Mouse (Mus musculus): Measurements from ENCODE around the gene Klra5. TPM values are rescaled to one million over a fixed set of nuclear protein-coding genes. Genes with fewer than 3 reads are reported as not detected.
"Not testable (repeated sequence)": the region's sequence is repeated elsewhere in the genome, so short reads cannot be mapped to it uniquely, and the experiment has no call there.

Gene Klra5
- polyA plus RNA-seq (2016; fragmentation: Nextera tagmentation; extraction: Ambion mirVana): not detected in 2 replicates

DNA sequence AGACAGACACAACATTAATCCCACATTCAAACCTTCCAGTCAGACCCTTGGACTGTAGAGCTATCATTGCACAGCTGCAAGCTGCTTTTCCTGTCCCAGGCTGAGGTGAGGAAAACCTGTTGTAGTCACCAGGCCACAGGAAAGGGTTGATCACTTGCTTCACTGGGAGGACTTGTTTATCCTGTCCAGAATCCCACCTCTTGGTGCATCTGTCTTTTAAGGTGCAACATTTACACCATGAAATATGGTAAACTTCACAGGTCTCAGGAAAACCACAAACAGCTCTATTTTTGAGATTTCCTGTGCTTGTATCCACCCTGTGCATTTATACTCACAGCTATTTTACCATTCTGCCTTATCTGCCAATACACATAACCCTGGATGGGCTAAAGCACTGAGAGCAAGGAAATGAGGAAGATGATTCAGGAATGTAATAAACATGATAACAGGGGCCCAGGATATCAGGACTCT, at the start of gene Klra5:
TSS of gene Klra5 (minus strand) at position 175 of the 471 bp plus-strand sequence.
- not testable (repeated sequence) for H3K4me3 ChIP-seq; H3K27me3 ChIP-seq (replicated peaks; ENCODE audit: low read depth, poor library complexity, severe bottlenecking); H3K4me1 ChIP-seq; H3K36me3 ChIP-seq (replicated peaks); H3K27ac ChIP-seq (replicated peaks); DNase-seq (ENCODE audit: low spot score)
- H3K9me3 ChIP-seq: peaks cover 27% of the 10 kb centered on the region

DNA sequence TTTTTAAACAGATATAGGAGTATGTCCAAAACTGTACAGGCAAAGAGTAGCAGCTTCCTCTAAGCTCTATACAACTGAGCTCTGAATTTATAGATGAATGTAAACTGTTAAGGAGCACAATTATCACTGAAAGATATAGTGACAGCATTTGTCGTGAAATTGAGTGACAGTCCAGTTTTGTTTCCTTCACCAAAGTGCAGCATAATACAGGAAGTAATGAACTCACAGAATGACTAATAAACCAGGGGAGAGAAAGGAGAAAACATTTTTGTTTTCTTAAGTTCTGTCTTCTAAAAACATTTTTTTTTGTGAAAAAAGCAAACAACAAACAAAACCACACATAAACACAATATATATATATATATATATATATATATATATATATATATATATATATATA, 454 bp downstream of the Klra5 start:
- 91% methylated on average over 1 of the region's 1 CpGs for WGBS
- H3K9me3 ChIP-seq: peaks cover 25% of the 10 kb centered on the region
- H3K27ac ChIP-seq (replicated peaks): no peak overlapping the region
- H3K27me3 ChIP-seq (replicated peaks; ENCODE audit: low read depth, poor library complexity, severe bottlenecking): no peaks in the 10 kb centered on the region
- no peak overlapping the region for H3K4me3 ChIP-seq
- no peaks in the 10 kb centered on the region for H3K4me1 ChIP-seq
- H3K36me3 ChIP-seq (replicated peaks): no peaks in the 10 kb centered on the region
- DNase-seq (ENCODE audit: low spot score): no peak

DNA sequence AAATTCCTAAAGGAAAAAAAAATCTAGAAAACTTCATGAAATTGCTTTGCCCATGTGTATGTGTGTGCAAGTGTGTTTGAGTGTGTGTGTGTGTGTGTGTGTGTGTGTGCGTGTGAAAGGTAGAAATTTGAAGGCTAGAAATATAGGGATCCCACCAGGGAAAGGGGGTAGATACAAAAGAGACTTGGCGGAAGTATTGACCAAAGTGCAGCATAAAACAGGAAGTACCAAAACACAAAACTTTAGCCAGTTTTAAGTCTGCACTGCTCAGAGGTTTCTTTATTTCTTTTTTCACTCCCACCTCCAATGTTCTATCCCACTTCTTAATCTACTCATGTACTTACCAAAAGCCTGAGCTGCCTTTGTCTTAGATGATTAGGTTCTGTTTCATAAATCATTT, 34.9 kb downstream of the Klra5 start:
- no peak overlapping the region for H3K27ac ChIP-seq (replicated peaks)
- H3K4me1 ChIP-seq: no peaks in the 10 kb centered on the region
- H3K9me3 ChIP-seq: peaks cover 35% of the 10 kb centered on the region
- no peaks in the 10 kb centered on the region for H3K27me3 ChIP-seq (replicated peaks; ENCODE audit: low read depth, poor library complexity, severe bottlenecking)
- WGBS: 83% methylated on average over 2 of the region's 2 CpGs
- H3K36me3 ChIP-seq (replicated peaks): no peaks in the 10 kb centered on the region
- no peak overlapping the region for H3K4me3 ChIP-seq
- DNase-seq (ENCODE audit: low spot score): no peak

DNA sequence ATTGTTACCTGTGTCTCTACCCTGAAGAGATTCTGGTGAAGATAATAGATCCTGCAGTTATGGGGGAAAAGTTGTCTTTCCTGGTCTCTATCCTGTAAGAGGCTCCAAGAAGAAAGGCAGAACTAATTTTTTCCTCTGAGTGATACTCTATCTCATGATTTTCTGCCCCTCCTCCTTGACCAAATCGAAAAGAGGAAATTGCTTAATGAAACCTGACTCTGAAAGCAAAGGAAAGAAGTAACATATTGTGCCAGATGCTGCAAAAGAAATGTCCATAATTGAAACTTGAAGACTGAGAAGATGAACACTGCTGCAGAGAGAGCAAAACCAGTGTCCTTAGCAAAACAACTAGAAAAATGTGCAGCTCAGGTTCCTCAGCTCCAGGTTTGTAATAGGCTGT, 40.9 kb downstream of the Klra5 start, which contains the start of gene Klra17:
TSS of gene Klra17 (minus strand) at position 124 of the 400 bp plus-strand sequence.
- no peak for DNase-seq (ENCODE audit: low spot score)
- H3K4me1 ChIP-seq: no peaks in the 10 kb centered on the region
- WGBS: 60% methylated on average over 1 of the region's 1 CpGs
- H3K36me3 ChIP-seq (replicated peaks): no peaks in the 10 kb centered on the region
- peaks cover 16% of the 10 kb centered on the region; the same call in 1 of the 2 replicates for H3K9me3 ChIP-seq
- no peak within 1 kb of the TSS for H3K27ac ChIP-seq (replicated peaks)
- H3K4me3 ChIP-seq: no peak within 1 kb of the TSS
- no peaks in the 10 kb centered on the region for H3K27me3 ChIP-seq (replicated peaks; ENCODE audit: low read depth, poor library complexity, severe bottlenecking)

DNA sequence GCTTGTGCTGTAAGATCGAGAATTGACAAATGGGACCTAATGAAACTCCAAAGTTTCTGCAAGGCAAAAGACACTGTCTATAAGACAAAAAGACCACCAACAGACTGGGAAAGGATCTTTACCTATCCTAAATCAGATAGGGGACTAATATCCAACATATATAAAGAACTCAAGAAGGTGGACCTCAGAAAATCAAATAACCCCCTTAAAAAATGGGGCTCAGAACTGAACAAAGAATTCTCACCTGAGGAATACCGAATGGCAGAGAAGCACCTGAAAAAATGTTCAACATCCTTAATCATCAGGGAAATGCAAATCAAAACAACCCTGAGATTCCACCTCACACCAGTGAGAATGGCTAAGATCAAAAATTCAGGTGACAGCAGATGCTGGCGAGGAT, 55.1 kb downstream of the Klra5 start, which contains the start of gene Gm17631:
TSS of gene Gm17631 (plus strand) at position 301 of the 400 bp plus-strand sequence.
- H3K36me3 ChIP-seq (replicated peaks); H3K27me3 ChIP-seq (replicated peaks; ENCODE audit: low read depth, poor library complexity, severe bottlenecking); H3K4me3 ChIP-seq; H3K4me1 ChIP-seq; DNase-seq (ENCODE audit: low spot score); H3K27ac ChIP-seq (replicated peaks): not testable (repeated sequence)
- no CpG with 5 or more reads among the region's 3 CpGs for WGBS
- peaks cover 20% of the 10 kb centered on the region for H3K9me3 ChIP-seq

Other genes with a start within 250 kb of the Klra5 start
- not detected in 2 replicates for gene Klrc1, start 238.7 kb downstream of the Klra5 start, polyA plus RNA-seq (2016; fragmentation: Nextera tagmentation; extraction: Ambion mirVana)
- not detected in 2 replicates for gene Klri1, start 200.5 kb downstream of the Klra5 start, polyA plus RNA-seq (2016; fragmentation: Nextera tagmentation; extraction: Ambion mirVana)
- not detected in 2 replicates for gene Klri2, start 177.2 kb downstream of the Klra5 start, polyA plus RNA-seq (2016; fragmentation: Nextera tagmentation; extraction: Ambion mirVana)
- not detected in 2 replicates for gene Gm156, start 133.4 kb downstream of the Klra5 start, polyA plus RNA-seq (2016; fragmentation: Nextera tagmentation; extraction: Ambion mirVana)
- not detected in 2 replicates for gene Gm17631, start 55.0 kb downstream of the Klra5 start, polyA plus RNA-seq (2016; fragmentation: Nextera tagmentation; extraction: Ambion mirVana)
- gene Klra17, start 41.0 kb downstream of the Klra5 start, polyA plus RNA-seq (2016; fragmentation: Nextera tagmentation; extraction: Ambion mirVana): not detected in 2 replicates
- gene Klra6, start 109.3 kb upstream of the Klra5 start, polyA plus RNA-seq (2016; fragmentation: Nextera tagmentation; extraction: Ambion mirVana): not detected in 2 replicates
- gene Klra4, start 149.6 kb upstream of the Klra5 start, polyA plus RNA-seq (2016; fragmentation: Nextera tagmentation; extraction: Ambion mirVana): not detected in 2 replicates
- not detected in 2 replicates for gene Klra8, start 212.2 kb upstream of the Klra5 start, polyA plus RNA-seq (2016; fragmentation: Nextera tagmentation; extraction: Ambion mirVana)